Mouse (Mus musculus) neural tube, embryonic 13.5 days (tissue): ENCODE measurements around the gene Mapk3. TPM values are rescaled to one million over a fixed set of nuclear protein-coding genes. Genes with fewer than 3 reads are reported as not detected.

Experiments used
- ATAC-seq: fragments of 200-750 bp; cut with Nextera tagmentation; 2 replicates; pipeline ENCODE4 v1.8.0; 2017; ENCODE audit warnings: low read depth, mild to moderate bottlenecking, moderate TSS enrichment, moderate library complexity
- H3K27ac ChIP-seq: fragments of 300-500 bp; sonication (generic); replicated peaks from 2 replicates; pipeline ENCODE4 v1.5.1; 2015; ENCODE audit warnings: moderate library complexity, mild to moderate bottlenecking, inconsistent platforms
- H3K27me3 ChIP-seq: fragments of 300-500 bp; sonication (generic); 2 replicates; pipeline ENCODE4 v1.6.1; 2015; ENCODE audit warnings: mild to moderate bottlenecking, inconsistent platforms
- H3K36me3 ChIP-seq: fragments of 300-500 bp; sonication (generic); 2 replicates; pipeline ENCODE4 v1.6.1; 2015; ENCODE audit warnings: mild to moderate bottlenecking, inconsistent platforms
- H3K4me1 ChIP-seq: fragments of 300-500 bp; sonication (generic); replicated peaks from 2 replicates; pipeline ENCODE4 v1.6.1; 2015; ENCODE audit warnings: inconsistent platforms
- H3K4me2 ChIP-seq: fragments of 300-500 bp; sonication (generic); 2 replicates; pipeline ENCODE4 v1.6.1; 2015; ENCODE audit warnings: inconsistent platforms, mild to moderate bottlenecking, moderate library complexity
- H3K4me3 ChIP-seq: fragments of 300-500 bp; sonication (generic); 2 replicates; pipeline ENCODE4 v1.5.1; 2015; ENCODE audit warnings: mild to moderate bottlenecking, inconsistent platforms
- H3K9ac ChIP-seq: fragments of 300-500 bp; sonication (generic); 2 replicates; pipeline ENCODE4 v1.6.1; 2015; ENCODE audit warnings: moderate library complexity, mild to moderate bottlenecking, inconsistent platforms
- H3K9me3 ChIP-seq: fragments of 300-500 bp; sonication (generic); 2 replicates; pipeline ENCODE4 v1.6.1; 2016; ENCODE audit warnings: inconsistent platforms
- WGBS: fragments of 180-500 bp; shearing (Covaris S2); methylation state at CpG from one replicate; pipeline ENCODE4 v1.1.7; 2015; 5-methylcytosine and 5-hydroxymethylcytosine counted together
- polyA plus RNA-seq: library from polyadenylated mRNA; unstranded; fragments of >200 nt; fragmentation: Nextera tagmentation; extraction: Ambion mirVana; gene quantifications from 2 replicates; pipeline ENCODE4 v1.2.1, GENCODE M21; 2015

Gene Mapk3
- polyA plus RNA-seq, 1 experiment from 2014 or later = 108 TPM

GRCm38 (mm10) chr7:126740132-126740735, 19.2 kb upstream of the Mapk3 start:
- H3K36me3 ChIP-seq = no peaks in the 10 kb centered on the region
- no peak overlapping the region for H3K4me2 ChIP-seq
- no peaks in the 10 kb centered on the region for H3K27me3 ChIP-seq
- H3K27ac ChIP-seq = no peak overlapping the region
- H3K4me3 ChIP-seq = no peak overlapping the region
- no peaks in the 10 kb centered on the region for H3K4me1 ChIP-seq
- 78% methylated on average over 13 of the region's 13 CpGs for WGBS
- no peak overlapping the region for H3K9ac ChIP-seq
- H3K9me3 ChIP-seq = no peaks in the 10 kb centered on the region
- no peak for ATAC-seq

- ATAC-seq = no peak
- Histone ChIP-seq H3K4me2 (no peak overlapping the region), H3K36me3 (no peaks in the 10 kb centered on the region), H3K9me3 (no peaks in the 10 kb centered on the region), H3K27me3 (no peaks in the 10 kb centered on the region), H3K4me1 (no peaks in the 10 kb centered on the region), H3K27ac (no peak overlapping the region), H3K9ac (no peak overlapping the region), H3K4me3 (no peak overlapping the region)
- 86% methylated on average over 5 of the region's 5 CpGs for WGBS
These were observed 18.4 kb upstream of the Mapk3 start for GRCm38 (mm10) chr7:126740977-126741376.

GRCm38 (mm10) chr7:126741452-126741851, 17.9 kb upstream of the Mapk3 start:
- Histone ChIP-seq H3K27ac (no peak overlapping the region), H3K9ac (no peak overlapping the region), H3K9me3 (no peaks in the 10 kb centered on the region), H3K4me3 (no peak overlapping the region), H3K36me3 (no peaks in the 10 kb centered on the region), H3K4me1 (no peaks in the 10 kb centered on the region), H3K27me3 (no peaks in the 10 kb centered on the region), H3K4me2 (no peak overlapping the region)
- no peak for ATAC-seq
- 84% methylated on average over 5 of the region's 5 CpGs for WGBS

GRCm38 (mm10) chr7:126741964-126742482, 17.4 kb upstream of the Mapk3 start:
- ATAC-seq = no peak
- 92% methylated on average over 13 of the region's 13 CpGs for WGBS

GRCm38 (mm10) chr7:126746066-126746465, 13.3 kb upstream of the Mapk3 start:
- H3K36me3 ChIP-seq = no peaks in the 10 kb centered on the region
- H3K27me3 ChIP-seq = no peaks in the 10 kb centered on the region
- no peak overlapping the region for H3K27ac ChIP-seq
- 90% methylated on average over 12 of the region's 12 CpGs for WGBS
- no peak overlapping the region for H3K4me2 ChIP-seq
- no peaks in the 10 kb centered on the region for H3K4me1 ChIP-seq
- no peaks in the 10 kb centered on the region for H3K9me3 ChIP-seq
- H3K9ac ChIP-seq = no peak overlapping the region
- no peak for ATAC-seq
- no peak overlapping the region for H3K4me3 ChIP-seq

More at GRCm38 (mm10) chr7:126741964-126742482, 17.4 kb upstream of the Mapk3 start:
- Histone ChIP-seq H3K27me3 (no peaks in the 10 kb centered on the region), H3K4me1 (no peaks in the 10 kb centered on the region), H3K4me3 (no peak overlapping the region), H3K9ac (no peak overlapping the region), H3K9me3 (no peaks in the 10 kb centered on the region), H3K4me2 (no peak overlapping the region), H3K27ac (no peak overlapping the region), H3K36me3 (no peaks in the 10 kb centered on the region)

- no peaks in the 10 kb centered on the region for H3K27me3 ChIP-seq
- H3K4me2 ChIP-seq = no peak overlapping the region
- no peak overlapping the region for H3K4me3 ChIP-seq
- H3K27ac ChIP-seq = no peak overlapping the region
- no peaks in the 10 kb centered on the region for H3K4me1 ChIP-seq
- no peak for ATAC-seq
- H3K9ac ChIP-seq = no peak overlapping the region
- H3K9me3 ChIP-seq = no peaks in the 10 kb centered on the region
- H3K36me3 ChIP-seq = no peaks in the 10 kb centered on the region
- 46% methylated on average over 6 of the region's 6 CpGs for WGBS
These were observed 12.6 kb upstream of the Mapk3 start for GRCm38 (mm10) chr7:126746798-126747197.

- Histone ChIP-seq H3K9ac (no peak overlapping the region), H3K4me1 (no peaks in the 10 kb centered on the region), H3K27ac (no peak overlapping the region), H3K4me3 (no peak overlapping the region), H3K4me2 (no peak overlapping the region), H3K9me3 (no peaks in the 10 kb centered on the region), H3K27me3 (no peaks in the 10 kb centered on the region), H3K36me3 (no peaks in the 10 kb centered on the region)
- no peak for ATAC-seq
- WGBS = 72% methylated on average over 7 of the region's 7 CpGs
These were observed 10.6 kb upstream of the Mapk3 start for GRCm38 (mm10) chr7:126748824-126749223.

GRCm38 (mm10) chr7:126749582-126750343, 9.6 kb upstream of the Mapk3 start:
- Histone ChIP-seq H3K4me2 (no peak overlapping the region), H3K9me3 (no peaks in the 10 kb centered on the region), H3K27ac (no peak overlapping the region), H3K36me3 (no peaks in the 10 kb centered on the region), H3K9ac (no peak overlapping the region), H3K4me1 (peaks cover 5% of the 10 kb centered on the region; the same call in 1 of the 2 replicates), H3K27me3 (no peaks in the 10 kb centered on the region), H3K4me3 (no peak overlapping the region)
- no peak for ATAC-seq
- 95% methylated on average over 17 of the region's 17 CpGs for WGBS

GRCm38 (mm10) chr7:126754866-126755265, 4.5 kb upstream of the Mapk3 start:
- peaks cover 12% of the 10 kb centered on the region for H3K4me1 ChIP-seq
- H3K36me3 ChIP-seq = no peaks in the 10 kb centered on the region
- no peaks in the 10 kb centered on the region for H3K9me3 ChIP-seq
- H3K4me2 ChIP-seq = peak overlapping the region; percentile 19
- H3K4me3 ChIP-seq = no peak overlapping the region
- 1% methylated on average over 9 of the region's 9 CpGs for WGBS
- no peak overlapping the region; the same call in 1 of the 2 replicates for H3K9ac ChIP-seq
- ATAC-seq = peak; percentile 36; the same call in 1 of the 2 replicates
- no peaks in the 10 kb centered on the region for H3K27me3 ChIP-seq
- H3K27ac ChIP-seq = no peak overlapping the region

GRCm38 (mm10) chr7:126758539-126758938, 862 bp upstream of the Mapk3 start:
- Histone ChIP-seq H3K4me2 (no peak overlapping the region), H3K27me3 (no peaks in the 10 kb centered on the region), H3K4me1 (peaks cover 48% of the 10 kb centered on the region), H3K36me3 (peaks cover 7% of the 10 kb centered on the region; the same call in 1 of the 2 replicates), H3K9me3 (no peaks in the 10 kb centered on the region), H3K27ac (peak overlapping the region; percentile 92; the same call in 1 of the 2 replicates), H3K9ac (no peak overlapping the region), H3K4me3 (no peak overlapping the region)
- peak; percentile 8; the same call in 1 of the 2 replicates for ATAC-seq
- 55% methylated on average over 7 of the region's 7 CpGs for WGBS

- under 1% methylated on average over 24 of the region's 24 CpGs for WGBS
These were observed 430 bp downstream of the Mapk3 start for GRCm38 (mm10) chr7:126759672-126760390.

GRCm38 (mm10) chr7:126760391-126760802, 996 bp downstream of the Mapk3 start:
- peak overlapping the region; percentile 92 for H3K27ac ChIP-seq
- H3K4me3 ChIP-seq = peak overlapping the region; percentile 80
- H3K27me3 ChIP-seq = no peaks in the 10 kb centered on the region
- peaks cover 26% of the 10 kb centered on the region for H3K36me3 ChIP-seq
- H3K4me2 ChIP-seq = peak overlapping the region; percentile 90
- H3K9me3 ChIP-seq = no peaks in the 10 kb centered on the region
- WGBS = 27% methylated on average over 3 of the region's 3 CpGs
- peak overlapping the region; percentile 91 for H3K9ac ChIP-seq
- peaks cover 43% of the 10 kb centered on the region for H3K4me1 ChIP-seq
- peak; percentile 20 for ATAC-seq

More at GRCm38 (mm10) chr7:126759672-126760390, 430 bp downstream of the Mapk3 start:
- ATAC-seq = peak; percentile 70
- Histone ChIP-seq H3K9ac (peak overlapping the region; percentile 91), H3K4me1 (peaks cover 43% of the 10 kb centered on the region), H3K36me3 (peaks cover 20% of the 10 kb centered on the region), H3K27me3 (no peaks in the 10 kb centered on the region), H3K27ac (peak overlapping the region; percentile 92), H3K4me2 (peak overlapping the region; percentile 90), H3K9me3 (no peaks in the 10 kb centered on the region), H3K4me3 (peak overlapping the region; percentile 80)
